Mouse (Mus musculus) liver, adult (tissue): ENCODE data around the gene Atxn7l1.

Source experiments
- GATA4 ChIP-seq: IDR thresholded peaks from 2 replicates; pipeline ENCODE4 v1.6.1; 2014; ENCODE audit warnings: mild to moderate bottlenecking, low read length; ENCODE audit not compliant: insufficient replicate concordance

Atxn7l1 gene

DNA sequence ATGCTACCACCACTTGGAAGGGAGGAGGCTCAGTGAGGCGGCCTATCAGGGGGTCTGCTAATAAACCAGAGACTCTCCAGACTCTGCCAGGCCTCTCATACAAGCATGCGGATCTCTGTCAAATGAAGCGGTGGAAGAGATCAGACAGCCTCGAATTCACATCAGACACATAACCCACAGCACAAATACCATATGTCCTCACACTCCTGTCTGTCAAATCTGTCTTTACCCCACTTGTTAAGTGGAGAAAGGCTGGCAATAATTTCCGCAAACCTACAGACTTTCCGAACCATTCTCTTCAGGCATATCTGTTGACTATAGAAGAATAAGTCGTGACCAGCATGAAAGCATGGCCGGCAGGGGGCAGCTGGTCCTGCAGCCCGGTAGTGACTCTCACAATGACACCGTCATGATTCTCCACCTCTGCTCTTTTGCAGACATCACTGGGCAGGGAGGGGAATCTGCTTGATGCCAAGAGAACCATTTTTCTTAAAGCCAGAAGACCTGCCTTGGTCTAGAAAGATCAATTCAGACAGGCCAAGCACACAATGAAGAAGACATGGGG is 189.2 kb downstream of the Atxn7l1 start:
- TF ChIP-seq GATA4, result no peak

DNA sequence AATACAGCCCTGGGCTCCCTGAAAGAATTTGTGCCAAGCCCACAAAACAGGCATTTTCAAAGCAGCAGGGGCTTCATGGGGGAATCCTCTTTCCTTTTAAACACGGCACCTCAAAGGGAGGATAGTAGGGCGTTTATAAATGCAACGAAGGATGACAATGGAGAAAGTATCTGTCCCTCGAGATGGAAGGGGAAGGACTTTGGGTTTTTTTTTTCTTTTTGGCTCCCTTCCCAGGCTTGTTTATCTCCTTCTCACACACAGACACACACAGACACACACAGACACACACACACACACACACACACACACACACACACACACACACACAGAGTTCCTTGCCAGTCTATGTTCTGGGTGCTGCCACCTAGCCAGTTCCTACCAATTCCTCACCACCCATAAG is 189.8 kb downstream of the Atxn7l1 start:
- no peak for TF ChIP-seq GATA4

DNA sequence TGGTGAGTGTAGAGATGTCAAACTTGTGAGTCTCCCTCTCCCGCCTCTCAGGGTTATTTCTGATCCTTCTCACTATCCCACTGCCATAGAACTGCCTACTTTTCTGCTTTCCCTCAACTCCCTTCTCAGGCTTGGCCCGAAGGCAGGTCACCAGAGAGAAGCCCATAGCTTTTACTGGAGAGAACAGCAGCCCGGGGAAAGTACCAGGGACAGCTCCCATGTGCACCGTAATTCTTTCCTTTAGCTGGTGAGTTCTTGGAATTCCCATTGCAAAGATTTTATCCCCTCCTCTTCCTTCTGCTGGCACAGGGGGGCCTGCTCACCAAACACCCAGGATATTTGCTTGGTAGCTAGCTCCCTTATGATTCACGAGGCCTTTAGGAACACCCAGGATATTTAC is 190.7 kb downstream of the Atxn7l1 start:
- no peak for TF ChIP-seq GATA4

DNA sequence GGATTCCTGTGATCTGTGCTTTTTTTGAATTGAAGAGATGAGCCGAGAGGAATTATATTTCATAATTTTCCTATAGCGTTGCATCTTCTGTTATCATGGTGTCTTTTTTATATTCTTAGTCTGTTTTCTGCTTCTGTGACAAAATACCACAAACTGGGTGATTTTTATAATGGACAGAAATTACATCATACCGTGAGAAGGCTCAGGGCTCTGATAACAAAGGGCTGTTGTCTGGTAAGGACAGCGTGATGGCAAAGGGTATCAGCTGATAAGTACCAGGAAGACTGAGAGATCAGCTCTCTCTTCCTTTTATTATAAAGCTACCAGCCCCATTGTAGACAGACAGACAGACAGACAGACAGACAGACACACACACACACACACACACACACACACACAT is 192.3 kb downstream of the Atxn7l1 start:
- no peak for TF ChIP-seq GATA4

DNA sequence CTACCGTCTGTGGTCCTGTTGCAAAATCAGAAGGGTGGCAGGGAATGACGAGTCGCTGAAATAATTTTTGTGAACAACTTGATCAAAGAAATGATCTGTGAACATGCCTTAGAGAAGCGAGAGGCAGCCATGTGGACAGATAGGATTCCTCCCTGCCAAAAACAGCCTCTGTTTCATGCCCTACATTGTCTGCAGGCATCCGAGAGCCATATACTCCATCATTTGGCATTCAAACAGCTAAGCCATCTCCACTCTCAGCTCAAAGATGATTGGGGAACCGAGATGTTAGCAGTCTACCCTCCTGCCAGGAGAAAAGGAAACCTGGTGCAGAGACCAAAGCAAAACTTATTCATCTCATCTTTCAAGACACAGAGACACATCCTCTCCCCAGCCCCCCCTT is 193.2 kb downstream of the Atxn7l1 start:
- TF ChIP-seq GATA4, result no peak

DNA sequence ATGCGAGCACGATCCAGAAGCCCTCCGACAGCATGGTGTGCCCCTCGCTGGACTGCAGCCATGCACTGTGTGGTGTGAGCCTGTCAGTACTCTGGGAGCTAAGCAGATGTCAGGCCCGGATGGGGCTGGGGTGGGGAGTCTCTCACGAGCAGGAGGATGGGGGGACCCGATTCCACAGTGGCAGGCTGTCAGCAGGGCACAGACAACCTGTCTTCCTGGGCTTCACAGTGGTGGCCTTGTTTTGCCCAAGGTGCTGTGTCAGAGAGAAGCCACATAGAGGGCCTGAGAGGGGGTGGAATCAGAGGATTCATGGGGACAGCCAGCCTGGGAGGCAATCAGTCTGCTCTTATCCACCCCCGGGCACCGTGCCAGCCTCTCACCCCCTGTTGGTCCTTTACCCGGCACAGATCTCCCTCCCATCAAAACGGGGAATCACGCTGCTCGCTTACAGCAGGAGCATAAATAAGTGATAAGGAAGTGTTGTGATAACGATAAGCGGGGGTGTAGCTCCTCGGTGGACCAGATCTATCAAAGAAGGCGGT is 193.9 kb downstream of the Atxn7l1 start:
- no peak for TF ChIP-seq GATA4

DNA sequence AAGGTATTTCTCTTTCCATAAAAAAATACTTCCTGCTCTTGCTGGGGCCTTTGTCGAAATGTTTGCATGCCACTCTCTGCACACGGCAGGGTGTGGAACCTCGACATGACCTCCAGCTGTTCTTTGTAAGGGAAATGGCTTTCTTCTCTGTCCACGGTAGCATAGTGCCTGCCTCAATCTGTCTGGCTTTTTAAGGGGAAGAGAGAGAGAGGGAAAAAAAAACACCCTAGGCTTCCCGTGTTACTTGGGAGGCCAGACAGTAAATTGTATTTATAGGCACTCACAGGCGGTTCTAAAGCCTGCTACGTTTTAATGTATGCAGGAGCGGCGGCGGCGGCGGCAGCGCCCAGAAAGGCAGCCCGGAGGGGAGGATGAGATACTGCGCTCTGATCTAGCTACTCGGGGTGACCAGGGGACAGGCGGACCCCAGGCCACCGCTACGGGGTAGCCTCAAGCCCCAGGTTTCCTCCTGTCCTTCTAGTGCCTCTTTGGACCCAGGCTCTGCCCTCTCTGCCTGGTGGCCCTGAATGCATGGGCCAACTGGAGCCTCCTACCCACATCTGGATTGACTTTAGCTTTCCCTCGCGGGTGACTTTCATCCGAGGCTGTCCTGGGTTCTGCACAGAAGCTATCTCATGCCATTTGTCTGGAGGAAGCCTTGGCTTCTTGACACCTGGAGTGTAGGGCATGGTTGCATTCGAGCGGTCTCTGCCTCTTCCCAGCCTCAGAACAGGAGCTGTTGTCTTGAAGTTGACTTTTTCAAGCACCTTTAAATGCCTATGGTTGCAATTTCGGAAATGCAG is 197.7 kb downstream of the Atxn7l1 start:
- TF ChIP-seq GATA4, result no peak

DNA sequence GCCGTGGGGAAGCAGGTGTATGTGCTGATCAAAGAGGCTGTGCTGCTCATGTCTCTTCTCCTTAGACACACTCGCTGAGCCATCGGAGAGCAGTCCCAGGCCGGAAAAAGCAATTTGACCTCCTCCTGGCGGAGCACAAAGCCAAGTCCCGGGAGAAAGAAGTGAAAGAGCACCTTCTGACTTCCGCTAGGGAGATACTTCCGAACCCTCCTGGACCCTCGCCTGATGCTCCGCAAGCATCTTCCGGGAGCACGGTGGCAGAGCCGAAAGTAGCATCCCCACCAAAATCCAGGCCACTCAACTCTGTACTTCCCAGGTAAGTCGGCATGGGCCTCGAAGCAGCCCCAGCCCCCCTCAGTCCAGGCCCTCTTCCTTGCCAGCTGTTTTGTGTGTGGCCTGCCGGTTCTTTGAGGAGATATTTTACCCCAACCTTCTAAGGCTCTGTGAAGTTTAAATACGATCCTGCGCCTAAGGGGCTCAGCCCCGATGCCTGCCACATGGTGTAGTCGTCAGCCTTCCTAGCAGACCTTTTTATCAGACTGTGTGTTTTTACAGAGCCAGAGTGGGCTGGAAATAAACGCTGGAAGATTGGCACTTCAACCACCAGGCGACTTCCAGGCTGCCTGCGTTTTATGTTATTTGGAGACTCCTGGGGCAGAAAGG is 198.4 kb downstream of the Atxn7l1 start:
- TF ChIP-seq GATA4, result no peak

DNA sequence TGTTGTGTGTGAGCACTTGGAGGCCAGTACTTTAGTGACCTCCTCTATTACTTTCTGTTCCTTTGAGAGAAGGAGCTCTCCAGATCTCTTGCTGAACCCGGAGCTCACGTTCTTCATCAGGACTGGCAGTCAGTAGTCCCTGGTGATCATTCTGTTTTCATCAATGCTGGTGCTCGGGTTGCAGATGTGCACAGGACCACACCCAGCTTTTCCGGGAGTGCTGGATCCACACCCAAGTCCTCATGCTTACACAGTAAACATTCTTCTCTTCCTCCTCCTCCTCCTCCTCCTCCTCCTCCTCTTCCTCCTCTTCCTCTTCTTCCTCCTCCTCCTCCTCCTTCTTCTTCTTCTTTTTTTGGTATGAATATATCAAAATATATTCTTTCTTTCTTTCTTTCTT is 205.2 kb downstream of the Atxn7l1 start:
- TF ChIP-seq GATA4, result no peak

DNA sequence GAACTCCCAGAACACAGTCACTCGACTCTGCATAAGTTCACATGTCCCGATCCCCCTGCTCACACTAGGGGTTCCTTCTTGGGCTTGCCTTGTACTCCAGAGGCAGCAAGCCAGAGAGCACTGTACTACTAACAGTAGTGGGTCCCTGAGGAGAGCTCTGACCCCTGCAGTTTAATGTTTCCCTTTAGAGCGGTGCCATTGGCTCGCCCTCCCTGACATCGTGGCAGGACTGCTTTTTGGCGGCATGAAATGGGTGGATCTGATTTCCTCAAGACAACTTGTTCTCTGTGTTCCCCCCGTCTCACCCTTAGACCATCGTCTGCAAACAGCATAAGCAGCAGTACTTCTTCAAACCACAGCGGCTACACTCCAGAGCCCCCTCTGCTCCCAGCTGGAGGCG is 210.9 kb downstream of the Atxn7l1 start:
- no peak for TF ChIP-seq GATA4

DNA sequence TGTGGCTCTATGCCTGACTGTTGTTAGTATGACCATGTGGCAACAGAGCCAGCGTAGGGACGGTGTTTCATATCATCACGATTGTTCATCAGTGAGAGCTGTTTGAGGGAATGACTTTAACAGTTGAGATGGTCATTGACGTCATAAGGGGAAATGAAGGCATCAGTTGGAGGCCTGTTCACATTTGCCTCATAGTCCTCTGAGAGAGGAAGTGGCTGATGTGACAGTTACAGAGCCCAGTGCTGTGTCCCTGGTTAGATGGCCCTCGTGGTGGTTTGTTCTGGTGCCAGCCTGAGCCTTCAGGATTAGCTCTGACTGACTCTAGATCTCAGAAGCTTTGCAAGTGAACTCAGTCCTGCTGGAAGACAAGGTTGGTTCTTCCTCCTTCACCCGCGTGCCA is 211.7 kb downstream of the Atxn7l1 start:
- no peak for TF ChIP-seq GATA4

DNA sequence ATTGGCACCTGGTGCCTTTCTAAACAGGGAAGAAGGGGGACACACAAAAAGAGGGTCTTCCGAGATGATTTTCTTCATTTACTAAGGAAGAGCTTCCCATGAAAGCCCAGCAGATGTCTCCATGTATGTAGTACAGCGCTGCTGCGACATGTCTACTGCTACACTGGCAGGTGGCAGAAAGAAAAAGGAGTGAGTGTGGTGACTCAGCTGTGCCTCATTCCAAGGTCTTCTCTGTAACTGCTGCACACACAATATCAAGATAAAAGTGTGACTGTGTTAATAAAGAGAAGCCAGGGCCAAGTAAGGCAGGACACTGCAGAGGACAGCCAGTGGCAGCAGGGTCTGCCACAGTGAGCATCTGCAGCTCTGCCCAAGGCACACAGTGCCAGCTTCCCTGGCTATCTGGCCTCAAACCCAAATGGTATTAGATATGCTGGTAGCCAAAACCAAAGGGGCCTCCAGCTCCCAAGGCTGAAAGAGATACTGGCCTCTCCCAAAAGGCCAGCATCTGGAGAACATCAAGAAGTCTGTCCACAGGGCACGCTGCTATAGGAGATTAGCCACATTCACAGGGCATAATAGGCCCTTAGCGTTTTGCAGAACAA is 212.5 kb downstream of the Atxn7l1 start:
- no peak for TF ChIP-seq GATA4

DNA sequence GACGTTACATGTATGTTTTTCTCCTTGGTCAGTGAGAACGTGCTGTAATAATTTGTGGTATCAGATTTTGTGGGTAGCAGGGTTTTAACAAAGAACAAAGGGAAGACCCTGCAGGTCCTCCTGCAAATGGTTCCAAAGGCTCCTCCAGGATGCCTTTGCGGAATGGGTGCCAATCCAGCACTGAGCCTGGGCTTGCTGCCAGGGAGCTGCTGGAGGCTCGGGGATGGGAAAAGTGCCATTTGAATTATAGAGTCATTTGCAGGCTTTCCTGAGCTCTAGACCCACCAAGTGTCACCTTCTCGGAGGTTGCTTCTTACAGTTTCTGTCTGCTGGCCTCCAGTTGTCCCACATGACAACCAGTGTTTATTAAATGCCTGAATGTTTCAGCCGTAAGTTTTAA is 213.2 kb downstream of the Atxn7l1 start:
- no peak for TF ChIP-seq GATA4

DNA sequence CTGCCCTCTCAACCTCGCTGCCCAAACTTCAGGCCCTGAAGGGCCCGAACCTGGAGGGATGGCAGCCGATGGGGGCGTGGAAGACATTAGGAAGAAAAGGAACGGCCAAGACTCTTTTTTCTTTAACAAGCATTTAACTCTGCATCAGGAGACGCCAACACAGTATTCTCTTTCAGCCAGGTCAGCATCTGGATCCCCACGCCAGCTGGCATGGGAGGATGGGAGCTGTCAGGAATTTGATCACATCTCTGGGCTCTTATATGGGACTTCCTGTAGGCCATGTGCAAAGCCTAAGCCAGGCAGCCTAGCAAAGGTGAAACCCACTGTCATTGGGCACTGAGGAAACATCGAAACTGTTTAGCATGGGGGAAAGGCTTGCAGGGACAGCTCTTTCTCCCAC is 217.0 kb downstream of the Atxn7l1 start:
- TF ChIP-seq GATA4, result no peak

DNA sequence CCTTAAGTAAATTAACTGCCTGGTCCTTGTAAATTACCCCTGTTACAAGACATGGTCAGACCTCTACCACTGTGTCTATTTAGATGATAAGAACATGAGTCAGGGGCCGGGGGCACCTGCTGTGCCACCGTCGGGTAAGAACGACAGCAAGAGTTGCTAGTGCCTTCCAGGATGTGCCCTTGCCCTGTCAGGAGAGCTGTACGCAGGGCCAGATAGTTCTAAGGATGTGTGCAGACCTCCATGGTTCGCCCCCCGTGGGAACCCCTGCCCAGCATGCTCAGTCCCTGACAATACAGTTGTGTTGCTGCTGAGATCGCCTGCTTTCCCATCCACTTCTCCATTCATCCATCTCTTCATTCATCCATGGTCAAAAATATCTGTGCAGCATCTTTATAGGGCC is 217.6 kb downstream of the Atxn7l1 start:
- no peak for TF ChIP-seq GATA4

DNA sequence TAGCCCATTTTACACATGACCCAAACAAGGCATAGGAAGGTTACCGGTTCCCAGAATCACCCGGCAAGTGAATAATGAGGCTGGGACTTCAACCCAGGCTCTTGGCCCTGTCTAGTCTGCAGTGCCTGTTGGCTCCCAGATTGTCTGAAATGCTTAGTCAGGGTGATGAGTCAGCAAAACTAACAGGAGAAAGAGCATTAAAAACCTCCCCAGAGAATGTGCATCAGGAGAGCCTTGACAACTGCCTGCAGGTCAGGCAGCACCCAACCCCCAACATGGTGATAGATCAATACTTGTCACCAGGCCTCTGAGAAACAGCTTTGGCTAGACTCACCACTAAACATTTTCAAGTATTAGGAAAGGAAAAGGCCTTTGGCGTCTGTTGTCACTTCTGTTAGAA is 222.1 kb downstream of the Atxn7l1 start:
- TF ChIP-seq GATA4, result no peak
